12 mouse cellular contexts compared by ENCODE assay signal in genomic region chr15:94112801-94113200, GRCm38 (mm10).
A peak's percentile ranks its signal among the peaks of the same experiment; 100 is the strongest.
DNase-seq lines count a peak whose midpoint lies in the region; ATAC-seq and TF ChIP-seq lines count a peak whose summit lies in the region.
"Had no signal": no experiment of that assay in that cellular context is flagged by ENCODE, and none has a peak within 500 bp of the region (broad histone marks: within the 10 kb centered on the region; RNA-seq: fewer than 3 reads in every experiment).

No protein-coding gene starts in this region.

- H3K4me2 ChIP-seq in hindbrain, postnatal 0 days (ENCODE audit: low read depth, low read length), result no peak overlapping the region
- H3K4me2 ChIP-seq in hindbrain, embryonic 11.5 days (replicated peaks; ENCODE audit: low read depth, low read length), result no peak overlapping the region
- no peak overlapping the region for H3K4me2 ChIP-seq in lung, postnatal 0 days (replicated peaks; ENCODE audit: low read depth, low read length)
- no peak overlapping the region for H3K4me2 ChIP-seq in limb, embryonic 14.5 days (replicated peaks; ENCODE audit: low read depth, low read length, severe bottlenecking)
- H3K4me2 ChIP-seq: embryonic facial prominence, embryonic 15.5 days; hindbrain, embryonic 13.5 days; liver, embryonic 13.5 days had no signal

- TF ChIP-seq POLR2A in limb, embryonic 14.5 days (IDR thresholded peaks at IDR 0.05; ENCODE audit: borderline replicate concordance, extremely low read depth, insufficient read depth, insufficient read length), result no peak

- H3K36me3 ChIP-seq in hindbrain, postnatal 0 days (ENCODE audit: insufficient read depth, low read length), result no peaks in the 10 kb centered on the region
- H3K36me3 ChIP-seq in hindbrain, embryonic 11.5 days (ENCODE audit: control insufficient read depth, insufficient read depth, low read length), result no peaks in the 10 kb centered on the region
- no peaks in the 10 kb centered on the region for H3K36me3 ChIP-seq in lung, postnatal 0 days (ENCODE audit: insufficient read depth, low read length)
- H3K36me3 ChIP-seq in limb, embryonic 14.5 days (ENCODE audit: control insufficient read depth, insufficient read depth, low read length), result no peaks in the 10 kb centered on the region
- H3K36me3 ChIP-seq: embryonic facial prominence, embryonic 15.5 days; hindbrain, embryonic 13.5 days; liver, embryonic 13.5 days had no signal

- no peaks in the 10 kb centered on the region for H3K4me1 ChIP-seq in hindbrain, postnatal 0 days (ENCODE audit: insufficient read depth, low read length)
- H3K4me1 ChIP-seq in hindbrain, embryonic 11.5 days (replicated peaks; ENCODE audit: control insufficient read depth, insufficient read depth, low read length), result no peaks in the 10 kb centered on the region
- no peaks in the 10 kb centered on the region for H3K4me1 ChIP-seq in lung, postnatal 0 days (ENCODE audit: insufficient read depth, low read depth, low read length)
- H3K4me1 ChIP-seq in limb, embryonic 14.5 days (ENCODE audit: control insufficient read depth, insufficient read depth, low read length), result no peaks in the 10 kb centered on the region
- H3K4me1 ChIP-seq: embryonic facial prominence, embryonic 15.5 days; hindbrain, embryonic 13.5 days; liver, embryonic 13.5 days; megakaryocyte, embryonic 14.5 days had no signal

- no peaks in the 10 kb centered on the region for H3K9me3 ChIP-seq in hindbrain, postnatal 0 days (ENCODE audit: low read length)
- no peaks in the 10 kb centered on the region for H3K9me3 ChIP-seq in hindbrain, embryonic 11.5 days (ENCODE audit: control insufficient read depth, low read length)
- no peaks in the 10 kb centered on the region for H3K9me3 ChIP-seq in lung, postnatal 0 days (ENCODE audit: low read length)
- no peaks in the 10 kb centered on the region for H3K9me3 ChIP-seq in limb, embryonic 14.5 days (ENCODE audit: control insufficient read depth, low read length)
- H3K9me3 ChIP-seq: embryonic facial prominence, embryonic 15.5 days; liver, embryonic 13.5 days had no signal

- TF ChIP-seq EP300 in lung, postnatal 0 days (IDR thresholded peaks at IDR 0.05), result no peak

- no peak overlapping the region for H3K9ac ChIP-seq in hindbrain, postnatal 0 days (replicated peaks; ENCODE audit: low read length)
- no peak overlapping the region for H3K9ac ChIP-seq in hindbrain, embryonic 11.5 days (ENCODE audit: low read depth, low read length)
- H3K9ac ChIP-seq in lung, postnatal 0 days (replicated peaks; ENCODE audit: low read depth), result no peak overlapping the region
- H3K9ac ChIP-seq in limb, embryonic 14.5 days (ENCODE audit: low read depth, low read length, severe bottlenecking), result no peak overlapping the region
- H3K9ac ChIP-seq: embryonic facial prominence, embryonic 15.5 days; hindbrain, embryonic 13.5 days; liver, embryonic 13.5 days had no signal

- WGBS in hindbrain, postnatal 0 days, result 57% methylated on average over 5 of the region's 5 CpGs
- 84% methylated on average over 5 of the region's 5 CpGs for WGBS in hindbrain, embryonic 11.5 days
- 70% methylated on average over 5 of the region's 5 CpGs for WGBS in lung, postnatal 0 days
- 85% methylated on average over 5 of the region's 5 CpGs for WGBS in limb, embryonic 14.5 days

- no peak overlapping the region for H3K4me3 ChIP-seq in hindbrain, postnatal 0 days (ENCODE audit: low read length)
- H3K4me3 ChIP-seq in hindbrain, embryonic 11.5 days (ENCODE audit: low read depth, low read length), result no peak overlapping the region
- H3K4me3 ChIP-seq in lung, postnatal 0 days (ENCODE audit: low read depth, low read length), result no peak overlapping the region
- H3K4me3 ChIP-seq in limb, embryonic 14.5 days (replicated peaks; ENCODE audit: low read length), result no peak overlapping the region
- H3K4me3 ChIP-seq: embryonic facial prominence, embryonic 15.5 days; hindbrain, embryonic 13.5 days; liver, embryonic 13.5 days; megakaryocyte, embryonic 14.5 days had no signal

- peak; percentile 36 for DNase-seq in adrenal gland, adult 2 months
- no peak for DNase-seq in adrenal gland, postnatal 4 days (ENCODE audit: low spot score in 2 of 2)
- DNase-seq in hindbrain, postnatal 0 days (ENCODE audit: low spot score), result peak; percentile 62
- no peak for DNase-seq in hindbrain, embryonic 11.5 days (ENCODE audit: low spot score)
- peak; percentile 31 for DNase-seq in lung, postnatal 14 days
- DNase-seq in lung, postnatal 0 days (ENCODE audit: low spot score), result no peak
- DNase-seq in limb, embryonic 14.5 days (ENCODE audit: low spot score), result peak; percentile 32
- DNase-seq: liver, embryonic 13.5 days had no signal

- ATAC-seq in hindbrain, postnatal 0 days, result no peak
- ATAC-seq in hindbrain, embryonic 11.5 days (ENCODE audit: low FRiP score), result no peak
- ATAC-seq in lung, postnatal 0 days, result no peak
- ATAC-seq in limb, embryonic 14.5 days (ENCODE audit: low FRiP score, low read depth), result no peak
- ATAC-seq in monocyte, adult 5-6 weeks (replicated peaks; ENCODE audit: insufficient number of reproducible peaks, low FRiP score, low TSS enrichment, poor library complexity, severe bottlenecking), result no peak

- H3K27ac ChIP-seq in hindbrain, postnatal 0 days, result no peak overlapping the region
- no peak overlapping the region for H3K27ac ChIP-seq in hindbrain, embryonic 11.5 days (ENCODE audit: low read depth, low read length)
- H3K27ac ChIP-seq in lung, postnatal 0 days (ENCODE audit: low read length), result no peak overlapping the region
- H3K27ac ChIP-seq in limb, embryonic 14.5 days (replicated peaks; ENCODE audit: low read depth, low read length), result no peak overlapping the region
- H3K27ac ChIP-seq: embryonic facial prominence, embryonic 15.5 days; hindbrain, embryonic 13.5 days; liver, embryonic 13.5 days had no signal

- no peak for TF ChIP-seq CTCF in hindbrain, postnatal 0 days (IDR thresholded peaks at IDR 0.05; ENCODE audit: low read depth)
- no peak for TF ChIP-seq CTCF in lung, postnatal 0 days (IDR thresholded peaks at IDR 0.05)

- H3K27me3 ChIP-seq in hindbrain, postnatal 0 days (ENCODE audit: insufficient read depth, low read length), result no peaks in the 10 kb centered on the region
- no peaks in the 10 kb centered on the region for H3K27me3 ChIP-seq in hindbrain, embryonic 11.5 days (ENCODE audit: control insufficient read depth, insufficient read depth, low read length)
- H3K27me3 ChIP-seq in lung, postnatal 0 days (replicated peaks; ENCODE audit: insufficient read depth, low read length), result no peaks in the 10 kb centered on the region
- H3K27me3 ChIP-seq in limb, embryonic 14.5 days (ENCODE audit: control insufficient read depth, insufficient read depth, low read length), result no peaks in the 10 kb centered on the region
- H3K27me3 ChIP-seq: embryonic facial prominence, embryonic 15.5 days; hindbrain, embryonic 13.5 days; liver, embryonic 13.5 days; megakaryocyte, embryonic 14.5 days had no signal

Comparison
In these comparisons a context has a peak if more than half of its experiments do, and no peak if none do; other contexts are left out.
1. DNase-seq: peak in adrenal gland, adult 2 months (single experiment), hindbrain, postnatal 0 days (single experiment), lung, postnatal 14 days (single experiment) and limb, embryonic 14.5 days (single experiment); none in adrenal gland, postnatal 4 days (0 of 2), hindbrain, embryonic 11.5 days (single experiment) and lung, postnatal 0 days (single experiment).